Mouse (Mus musculus) heart, embryonic 14.5 days (tissue): ENCODE results near the gene Depdc5. TPM values are rescaled to one million over a fixed set of nuclear protein-coding genes. Genes with fewer than 3 reads are reported as not detected.
"Not testable (repeated sequence)": the region's sequence is repeated elsewhere in the genome, so short reads cannot be mapped to it uniquely, and the experiment has no call there.

Source experiments
- ATAC-seq: fragments of 200-750 bp; cut with Nextera tagmentation; 2 replicates; pipeline ENCODE4 v1.8.0; 2017; ENCODE audit warnings: low read depth, moderate TSS enrichment; ENCODE audit not compliant: insufficient number of reproducible peaks, insufficient read depth, low FRiP score
- H3K27ac ChIP-seq, 2 experiments: fragments of 200-500 bp in 1 of 2; fragments of 300-500 bp in 1 of 2; sonication (generic) in 1 of 2; replicated peaks in 1 of 2; 2 replicates each; pipeline ENCODE4 v1.5.1; 2012 to 2014; ENCODE audit warnings: low read depth in 2 of 2, low read length in 2 of 2, control low read depth in 1 of 2, mild to moderate bottlenecking in 1 of 2, mixed read lengths in 1 of 2; ENCODE audit not compliant: control insufficient read depth in 1 of 2, insufficient read depth in 1 of 2
- H3K27me3 ChIP-seq: fragments of 300-500 bp; sonication (generic); 2 replicates; pipeline ENCODE4 v1.6.1; 2014; ENCODE audit warnings: mild to moderate bottlenecking, low read length, control low read depth; ENCODE audit not compliant: control insufficient read depth, insufficient read depth
- H3K36me3 ChIP-seq: fragments of 300-500 bp; sonication (generic); 2 replicates; pipeline ENCODE4 v1.6.1; 2014; ENCODE audit warnings: mild to moderate bottlenecking, control low read depth, low read length, mixed read lengths; ENCODE audit not compliant: control insufficient read depth, insufficient read depth
- H3K4me1 ChIP-seq, 2 experiments: fragments of 200-500 bp in 1 of 2; fragments of 300-500 bp in 1 of 2; sonication (generic) in 1 of 2; 2 replicates each; pipeline ENCODE4 v1.6.1; 2012 to 2014; ENCODE audit warnings: low read length in 2 of 2, control low read depth in 1 of 2, mixed read lengths in 1 of 2; ENCODE audit not compliant: control insufficient read depth in 2 of 2, insufficient read depth in 2 of 2
- H3K4me2 ChIP-seq: fragments of 300-500 bp; sonication (generic); 2 replicates; pipeline ENCODE4 v1.6.1; 2014; ENCODE audit warnings: mild to moderate bottlenecking, low read length
- H3K4me3 ChIP-seq, 2 experiments: fragments of 200-500 bp in 1 of 2; fragments of 300-500 bp in 1 of 2; sonication (generic) in 1 of 2; 2 replicates each; pipeline ENCODE4 v1.5.1; 2012 to 2014; ENCODE audit warnings: low read length in 2 of 2, mild to moderate bottlenecking in 2 of 2, control low read depth in 1 of 2, low read depth in 1 of 2, moderate library complexity in 1 of 2; ENCODE audit not compliant: control insufficient read depth in 1 of 2, insufficient read depth in 1 of 2
- H3K9ac ChIP-seq: fragments of 300-500 bp; sonication (generic); 2 replicates; pipeline ENCODE4 v1.6.1; 2014; ENCODE audit warnings: mild to moderate bottlenecking, low read length
- H3K9me3 ChIP-seq: fragments of 300-500 bp; sonication (generic); 2 replicates; pipeline ENCODE4 v1.6.1; 2016; ENCODE audit warnings: low read length, control low read depth; ENCODE audit not compliant: control insufficient read depth
- WGBS: fragments of 180-500 bp; shearing (Covaris S2); extraction: QIAGEN DNeasy Blood & Tissue Kit; methylation state at CpG from one replicate; pipeline ENCODE4 v1.1.7; 2014; 5-methylcytosine and 5-hydroxymethylcytosine counted together
- polyA plus RNA-seq: library from polyadenylated mRNA; unstranded; fragments of >200 nt; fragmentation: Nextera tagmentation; extraction: Ambion mirVana; gene quantifications from 2 replicates; pipeline ENCODE4 v1.2.1, GENCODE M21; 2014

Depdc5 gene
- polyA plus RNA-seq, 1 experiment from 2014 or later: 17.5 TPM

GRCm38 (mm10) chr5:32836976-32837375, 26.5 kb upstream of the Depdc5 start:
- no peaks in the 10 kb centered on the region for H3K9me3 ChIP-seq
- no peak overlapping the region for H3K4me2 ChIP-seq
- H3K4me3 ChIP-seq: no peak overlapping the region
- WGBS: 91% methylated on average over 5 of the region's 5 CpGs
- ATAC-seq: no peak
- H3K36me3 ChIP-seq: peaks cover 98% of the 10 kb centered on the region
- no peaks in the 10 kb centered on the region for H3K4me1 ChIP-seq
- no peak overlapping the region for H3K27ac ChIP-seq
- H3K9ac ChIP-seq: no peak overlapping the region
- H3K27me3 ChIP-seq: no peaks in the 10 kb centered on the region

GRCm38 (mm10) chr5:32840029-32840428, 23.5 kb upstream of the Depdc5 start:
- Histone ChIP-seq H3K27ac (no peak overlapping the region), H3K36me3 (peaks cover 96% of the 10 kb centered on the region), H3K9ac (no peak overlapping the region), H3K9me3 (no peaks in the 10 kb centered on the region), H3K4me3 (no peak overlapping the region), H3K4me1 (no peaks in the 10 kb centered on the region), H3K27me3 (no peaks in the 10 kb centered on the region), H3K4me2 (no peak overlapping the region)
- ATAC-seq: no peak
- WGBS: 98% methylated on average over 2 of the region's 2 CpGs

GRCm38 (mm10) chr5:32849178-32849577, 14.3 kb upstream of the Depdc5 start:
- Histone ChIP-seq H3K4me1 (peaks cover 3 to 26% of the 10 kb centered on the region in 2 experiments; a peak in 3 of 4 replicates), H3K27me3 (no peaks in the 10 kb centered on the region), H3K4me3 (no peak overlapping the region), H3K9me3 (no peaks in the 10 kb centered on the region), H3K9ac (no peak overlapping the region), H3K36me3 (peaks cover 30% of the 10 kb centered on the region), H3K4me2 (no peak overlapping the region), H3K27ac (no peak overlapping the region)
- 93% methylated on average over 3 of the region's 3 CpGs for WGBS
- ATAC-seq: no peak

DNA sequence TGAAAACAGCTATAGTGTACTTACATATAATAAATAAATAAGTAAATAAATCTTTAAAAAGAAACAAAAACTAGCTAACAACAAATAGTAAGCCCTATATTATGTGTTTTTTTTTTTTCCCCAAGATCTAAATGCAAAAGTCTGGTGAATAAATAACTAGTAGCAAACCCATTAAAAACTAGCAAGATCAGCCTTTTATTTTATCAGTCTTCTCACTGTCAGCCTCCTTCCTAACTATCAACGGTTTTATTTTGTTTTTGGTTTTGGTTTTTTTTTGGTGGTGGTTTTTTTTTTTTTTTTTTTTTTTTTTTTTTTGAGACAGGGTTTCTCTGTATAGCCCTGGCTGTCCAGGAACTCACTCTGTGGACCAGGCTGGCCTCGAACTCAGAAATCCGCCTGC, 13.9 kb upstream of the Depdc5 start:
- H3K27ac ChIP-seq, H3K9me3 ChIP-seq, H3K4me3 ChIP-seq, H3K9ac ChIP-seq, ATAC-seq, H3K4me2 ChIP-seq, H3K27me3 ChIP-seq: not testable (repeated sequence)
- Histone ChIP-seq H3K36me3 (peaks cover 26% of the 10 kb centered on the region), H3K4me1 (peaks cover 3 to 26% of the 10 kb centered on the region in 2 experiments; a peak in 3 of 4 replicates)
- WGBS: 90% methylated on average over 3 of the region's 3 CpGs

- WGBS: 39% methylated on average over 6 of the region's 6 CpGs
- H3K27me3 ChIP-seq: no peaks in the 10 kb centered on the region
- H3K9me3 ChIP-seq: no peaks in the 10 kb centered on the region
- peak overlapping the region; percentile 71 for H3K4me2 ChIP-seq
- peak overlapping the region in 1 of 2 experiments; percentile 81; a peak in 1 of 4 replicates for H3K4me3 ChIP-seq
- H3K9ac ChIP-seq: peak overlapping the region; percentile 18; the same call in 1 of the 2 replicates
- H3K36me3 ChIP-seq: peaks cover 15% of the 10 kb centered on the region
- no peak for ATAC-seq
- peaks cover 3 to 26% of the 10 kb centered on the region in 2 experiments; a peak in 3 of 4 replicates for H3K4me1 ChIP-seq
- H3K27ac ChIP-seq: 0 out of 4 replicates have a peak overlapping the region, but pooled peaks of 1 of the 2 experiments have one; percentile 8
Observed at GRCm38 (mm10) chr5:32852026-32852425, 11.5 kb upstream of the Depdc5 start.

DNA sequence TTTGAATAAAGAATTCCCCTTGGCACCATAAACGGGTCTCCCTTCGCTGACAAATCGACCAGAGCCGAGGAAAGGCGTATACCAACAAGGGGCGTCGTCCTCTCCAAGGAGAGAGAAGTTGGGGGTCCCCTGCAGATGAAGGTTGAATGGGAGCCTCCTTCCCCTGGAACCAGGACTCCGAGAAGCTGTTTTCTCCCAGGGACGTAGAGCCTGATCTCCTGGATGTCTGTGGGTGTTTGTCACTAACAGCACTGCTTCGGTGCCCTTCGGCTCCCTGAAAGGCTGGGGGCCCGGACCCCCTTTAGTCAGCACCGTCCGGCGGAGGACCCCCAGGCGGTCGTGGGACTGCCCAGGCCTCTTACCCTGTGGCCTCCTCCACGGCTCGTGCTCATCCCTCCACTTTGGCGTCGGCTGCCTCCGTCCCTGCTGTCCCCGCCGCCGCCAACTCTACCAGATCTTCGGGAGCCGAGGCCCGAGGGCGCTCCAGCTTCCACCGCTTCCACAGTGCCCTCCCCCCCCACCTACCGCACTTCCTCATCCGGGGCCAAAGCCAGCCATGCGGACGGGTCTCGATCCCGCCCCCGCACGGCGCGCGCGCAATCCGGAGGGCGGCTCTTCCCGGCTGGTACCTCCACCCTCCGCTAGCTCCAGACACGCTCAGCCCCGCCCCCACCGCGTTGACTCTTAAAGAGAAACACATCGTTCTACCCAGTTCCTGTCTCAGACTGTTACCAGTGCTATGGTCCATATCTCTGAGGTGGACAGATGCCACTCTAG, 9.6 kb upstream of the Depdc5 start, which contains the start of gene Prr14l:
Prr14l (minus strand) TSS at position 526 of the 777 bp plus-strand sequence.
- Histone ChIP-seq H3K9ac (peak within 1 kb of the TSS; percentile 95), H3K27me3 (no peaks in the 10 kb centered on the region), H3K9me3 (no peaks in the 10 kb centered on the region), H3K4me1 (peaks cover 3 to 26% of the 10 kb centered on the region in 2 experiments; a peak in 3 of 4 replicates), H3K36me3 (peaks cover 15% of the 10 kb centered on the region), H3K4me3 (peak within 1 kb of the TSS; percentile 80 to 81), H3K27ac (peak within 1 kb of the TSS; percentile 45 to 84), H3K4me2 (peak within 1 kb of the TSS; percentile 71)
- WGBS: under 1% methylated on average over 50 of the region's 51 CpGs
- ATAC-seq: peak; percentile 97

DNA sequence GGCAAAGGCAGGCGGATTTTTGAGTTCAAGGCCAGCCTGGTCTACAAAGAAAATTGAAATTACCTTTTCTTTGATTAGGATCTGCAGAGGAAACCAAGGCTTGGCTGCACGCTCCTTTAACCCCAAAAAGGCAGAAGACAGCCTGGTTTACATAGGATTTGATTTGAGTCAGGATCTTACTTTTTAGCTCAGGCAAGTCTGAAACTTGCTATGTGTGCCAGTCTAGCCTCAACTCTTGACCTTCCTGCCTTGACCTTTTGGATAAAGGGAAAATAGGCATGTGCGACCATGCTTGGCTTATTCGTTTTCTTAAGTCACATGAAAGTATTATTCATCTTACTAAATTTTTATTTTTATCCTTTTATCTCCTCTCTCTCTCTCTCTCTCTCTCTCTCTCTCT, 8.7 kb upstream of the Depdc5 start:
- Histone ChIP-seq H3K36me3 (peaks cover 15% of the 10 kb centered on the region), H3K4me1 (peaks cover 3 to 26% of the 10 kb centered on the region in 2 experiments; a peak in 3 of 4 replicates), H3K4me2 (no peak overlapping the region), H3K4me3 (no peak overlapping the region), H3K9me3 (no peaks in the 10 kb centered on the region), H3K27me3 (no peaks in the 10 kb centered on the region), H3K9ac (no peak overlapping the region; the same call in 1 of the 2 replicates), H3K27ac (peak overlapping the region in 1 of 2 experiments; percentile 84; a peak in 1 of 4 replicates)
- ATAC-seq: no peak
- WGBS: 87% methylated on average over 4 of the region's 4 CpGs
